Comparison of ENCODE assay signal across 8 mouse cellular contexts in the genomic region with DNA sequence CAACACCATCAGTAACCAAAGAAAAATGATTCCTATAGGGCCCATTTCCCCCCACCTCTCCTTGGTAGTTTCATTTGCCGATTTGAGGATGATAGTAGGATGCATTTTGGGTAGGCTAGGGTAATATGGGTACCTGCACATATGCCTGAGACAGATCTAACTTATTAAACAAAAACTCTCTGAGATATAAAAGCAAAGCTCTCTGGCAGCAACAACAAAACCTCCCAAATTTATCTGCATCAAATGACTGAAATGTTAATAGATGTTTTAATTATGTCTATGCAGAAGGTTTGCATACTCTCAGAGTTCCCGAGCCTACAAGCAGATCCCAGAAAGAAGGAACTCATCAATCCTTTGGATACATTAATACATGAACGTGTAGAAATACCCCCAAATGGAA. TPM values are rescaled to one million over a fixed set of nuclear protein-coding genes. Genes with fewer than 3 reads are reported as not detected.
DNase-seq lines count a peak whose midpoint lies in the region; ATAC-seq and TF ChIP-seq lines count a peak whose summit lies in the region.

No protein-coding gene starts in this region.

- TF ChIP-seq POLR2A in embryonic fibroblast, embryonic 13.5 days (IDR thresholded peaks at IDR 0.05; ENCODE audit: low read depth, low read length): no peak

- H3K9ac ChIP-seq in kidney, embryonic 16.5 days (replicated peaks; ENCODE audit: low read length): peak overlapping the region; percentile 41; the same call in 1 of the 2 replicates
- no peak overlapping the region for H3K9ac ChIP-seq in intestine, embryonic 14.5 days (ENCODE audit: low read length)
- no peak overlapping the region for H3K9ac ChIP-seq in midbrain, embryonic 15.5 days

- no peak for TF ChIP-seq CTCF in embryonic fibroblast, embryonic 13.5 days (IDR thresholded peaks at IDR 0.05; ENCODE audit: borderline replicate concordance, insufficient read depth, low read length)

- no peak for ATAC-seq in kidney, embryonic 16.5 days (ENCODE audit: low FRiP score, low TSS enrichment)
- no peak for ATAC-seq in intestine, embryonic 14.5 days (replicated peaks; ENCODE audit: low FRiP score, low TSS enrichment, low read depth)
- no peak for ATAC-seq in midbrain, embryonic 15.5 days (replicated peaks)
- no peak for ATAC-seq in erythroid progenitor cell, adult 5-6 weeks (replicated peaks; ENCODE audit: low FRiP score, poor library complexity, severe bottlenecking)

- no peak overlapping the region for H3K27ac ChIP-seq in kidney, embryonic 16.5 days (ENCODE audit: low read length)
- peak overlapping the region; percentile 86 for H3K27ac ChIP-seq in embryonic fibroblast, embryonic 13.5 days (ENCODE audit: insufficient read depth, low read length)
- H3K27ac ChIP-seq in intestine, embryonic 14.5 days (ENCODE audit: low read depth): no peak overlapping the region
- H3K27ac ChIP-seq in midbrain, embryonic 15.5 days: no peak overlapping the region

- H3K27me3 ChIP-seq in kidney, embryonic 16.5 days (ENCODE audit: insufficient read depth, low read length): no peaks in the 10 kb centered on the region
- no peaks in the 10 kb centered on the region for H3K27me3 ChIP-seq in intestine, embryonic 14.5 days (replicated peaks; ENCODE audit: control insufficient read depth, insufficient read depth, low read length)
- no peaks in the 10 kb centered on the region for H3K27me3 ChIP-seq in midbrain, embryonic 15.5 days (replicated peaks)

- 52% methylated on average over 3 of the region's 3 CpGs for WGBS in kidney, embryonic 16.5 days
- WGBS in intestine, embryonic 14.5 days: 50% methylated on average over 3 of the region's 3 CpGs
- WGBS in midbrain, embryonic 15.5 days: 34% methylated on average over 3 of the region's 3 CpGs

- no peaks in the 10 kb centered on the region for H3K4me1 ChIP-seq in kidney, embryonic 16.5 days (ENCODE audit: insufficient read depth, low read length)
- peaks cover 7% of the 10 kb centered on the region for H3K4me1 ChIP-seq in embryonic fibroblast, embryonic 13.5 days (ENCODE audit: control insufficient read depth, insufficient read depth, low read length)
- H3K4me1 ChIP-seq in intestine, embryonic 14.5 days (replicated peaks; ENCODE audit: control insufficient read depth, insufficient read depth, low read length): peaks cover 13% of the 10 kb centered on the region
- peaks cover 13% of the 10 kb centered on the region for H3K4me1 ChIP-seq in midbrain, embryonic 15.5 days

- no peak for DNase-seq in kidney, postnatal 25 days
- no peak for DNase-seq in intestine, embryonic 14.5 days (ENCODE audit: low spot score)
- no peak for DNase-seq in cerebellum, postnatal 36 days
- no peak for DNase-seq in left cerebral cortex, adult 18-20 months (ENCODE audit: low spot score in 2 of 2)

- H3K9me3 ChIP-seq in kidney, embryonic 16.5 days (ENCODE audit: low read length): no peaks in the 10 kb centered on the region
- no peaks in the 10 kb centered on the region for H3K9me3 ChIP-seq in intestine, embryonic 14.5 days (ENCODE audit: control insufficient read depth, low read length)
- no peaks in the 10 kb centered on the region for H3K9me3 ChIP-seq in midbrain, embryonic 15.5 days

- H3K4me3 ChIP-seq in kidney, embryonic 16.5 days (ENCODE audit: low read length): peak overlapping the region; percentile 41
- peak overlapping the region; percentile 59 for H3K4me3 ChIP-seq in embryonic fibroblast, embryonic 13.5 days (ENCODE audit: insufficient read depth, low read length)
- H3K4me3 ChIP-seq in intestine, embryonic 14.5 days (ENCODE audit: low read depth, low read length): peak overlapping the region; percentile 25
- H3K4me3 ChIP-seq in midbrain, embryonic 15.5 days: peak overlapping the region; percentile 23; the same call in 1 of the 2 replicates

- no peaks in the 10 kb centered on the region for H3K36me3 ChIP-seq in kidney, embryonic 16.5 days (ENCODE audit: insufficient read depth, low read length)
- H3K36me3 ChIP-seq in intestine, embryonic 14.5 days (ENCODE audit: control insufficient read depth, insufficient read depth, low read length): no peaks in the 10 kb centered on the region
- H3K36me3 ChIP-seq in midbrain, embryonic 15.5 days (replicated peaks): no peaks in the 10 kb centered on the region

- peak overlapping the region; percentile 51 for H3K4me2 ChIP-seq in kidney, embryonic 16.5 days (replicated peaks; ENCODE audit: low read depth, low read length)
- H3K4me2 ChIP-seq in intestine, embryonic 14.5 days (ENCODE audit: low read length): peak overlapping the region; percentile 38
- H3K4me2 ChIP-seq in midbrain, embryonic 15.5 days: peak overlapping the region; percentile 38

RNA-seq across cellular contexts. Expression of a gene that starts 1.7 kb away (rescaled TPM):
- 49.2 and 54.2 TPM in 2 replicates for polyA plus RNA-seq in kidney, embryonic 16.5 days (2015; fragmentation: Nextera tagmentation; extraction: Ambion mirVana)
- 114 and 127 TPM in 2 replicates for polyA plus RNA-seq in embryonic fibroblast, embryonic 13.5 days (2011; ENCODE audit: insufficient read length, low read depth, missing spikeins)
- polyA plus RNA-seq in intestine, embryonic 14.5 days (2014; fragmentation: Nextera tagmentation; extraction: Ambion mirVana): 17.9 and 20.7 TPM in 2 replicates
- polyA plus RNA-seq in midbrain, embryonic 15.5 days (2015; fragmentation: Nextera tagmentation; extraction: Ambion mirVana): 32.6 and 38.6 TPM in 2 replicates
- 122 and 150 TPM in 2 replicates for total RNA-seq in erythroid progenitor cell, adult 5-6 weeks (2015; ENCODE audit: low replicate concordance)
- 75.3 and 92.5 TPM in 2 replicates for total RNA-seq in erythroid progenitor cell, adult 5-6 weeks (2017; ENCODE audit: low replicate concordance)
- 10 to 100 TPM; 17.3 to 17.9 TPM for total RNA-seq in left cerebral cortex, adult 18-20 months (2021)
